Mouse (Mus musculus): ENCODE measurements around the gene Fnbp4.

DNA sequence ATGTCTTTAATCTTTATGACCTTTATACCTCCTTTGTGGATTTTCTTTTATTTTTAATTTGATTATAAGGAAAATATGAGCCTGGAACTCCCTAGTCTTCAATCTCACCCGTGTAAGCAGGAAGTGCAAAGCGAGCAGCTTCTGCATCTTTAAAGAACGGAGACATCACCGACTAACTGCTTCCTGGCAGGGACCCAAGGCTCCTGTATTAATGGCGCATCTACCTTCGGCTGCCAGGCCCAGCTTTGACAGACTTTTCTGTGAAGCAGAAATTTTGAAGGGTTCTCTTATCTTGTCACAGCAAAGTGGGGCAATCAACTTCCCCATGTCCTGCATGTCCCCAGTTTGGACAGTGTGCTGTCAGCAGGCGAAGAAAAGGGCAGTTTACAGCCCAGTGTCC, 83.6 kb downstream of the Fnbp4 start:
- no peak for TF ChIP-seq TAL1 (IDR thresholded peaks at IDR 0.05; ENCODE audit: low read length)
- no peak for TF ChIP-seq GATA1 (IDR thresholded peaks at IDR 0.05; ENCODE audit: low read length)
